Mouse (Mus musculus): ENCODE data around the gene Coro1b. TPM values are rescaled to one million over a fixed set of nuclear protein-coding genes. Genes with fewer than 3 reads are reported as not detected.

Gene Coro1b
- total RNA-seq, 2 experiments from 2014 or later = 53.4 to 57.6 TPM

DNA sequence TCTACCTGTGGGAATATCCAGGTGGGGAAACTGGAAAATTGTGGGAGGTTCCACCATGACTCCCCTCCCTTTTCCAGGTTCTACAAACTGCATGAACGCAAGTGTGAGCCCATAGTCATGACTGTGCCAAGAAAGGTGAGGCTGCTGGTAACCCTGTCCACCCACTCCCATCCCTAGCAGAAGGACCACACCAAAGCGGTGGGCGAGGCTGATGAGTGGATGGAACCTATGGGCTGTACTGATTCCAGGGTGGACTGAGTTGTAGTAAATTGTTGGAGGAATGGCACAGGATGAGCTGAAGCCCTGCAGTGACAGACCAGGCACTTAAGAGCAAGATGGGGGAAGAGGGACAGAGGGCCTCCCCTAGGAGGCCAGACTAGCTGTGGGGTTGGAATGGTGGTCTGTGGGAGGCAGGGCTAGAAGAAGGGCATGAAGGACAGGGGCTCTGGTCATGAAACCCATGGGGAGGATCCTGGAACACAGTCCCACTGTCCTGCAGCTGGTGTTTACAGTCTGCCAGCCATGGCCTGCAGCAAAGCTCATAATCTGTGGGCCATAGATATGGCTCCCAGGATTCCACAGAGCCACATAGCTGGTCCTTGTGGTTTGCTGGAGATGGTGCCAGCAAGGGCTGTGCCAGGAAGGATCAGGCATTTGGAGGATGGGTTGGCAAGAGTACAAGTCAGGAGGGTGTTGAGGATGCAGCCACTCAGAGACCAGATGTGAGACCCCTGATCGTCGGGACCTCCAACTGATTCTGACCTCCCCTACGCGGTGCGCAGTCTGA is 4.2 kb downstream of the Coro1b start:
- intact Hi-C loops (cut with DNase I) = no loop called here
- no peak for DNase-seq (ENCODE audit: low spot score)

DNA sequence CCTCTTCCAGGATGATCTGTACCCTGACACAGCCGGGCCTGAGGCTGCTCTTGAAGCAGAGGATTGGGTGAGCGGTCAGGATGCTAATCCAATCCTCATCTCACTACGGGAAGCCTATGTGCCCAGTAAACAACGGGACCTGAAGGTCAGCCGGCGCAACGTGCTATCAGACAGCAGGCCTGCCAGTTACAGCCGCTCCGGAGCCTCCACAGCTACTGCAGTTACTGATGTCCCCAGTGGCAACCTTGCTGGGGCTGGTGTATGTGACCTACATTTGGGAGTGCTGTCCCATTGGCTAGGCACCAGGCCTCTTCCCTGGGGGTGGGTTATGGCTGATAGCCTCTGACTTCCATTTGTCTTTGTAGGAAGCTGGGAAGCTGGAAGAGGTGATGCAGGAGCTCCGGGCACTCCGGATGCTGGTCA is 4.8 kb downstream of the Coro1b start, which contains the start of gene Ptprcap:
Gene Ptprcap, plus strand, starts transcription at position 373 of the 423 bp plus-strand sequence.
- no peak for DNase-seq (ENCODE audit: low spot score)

GRCm38 (mm10) chr19:4154437-4155222 is 6.2 kb downstream of the Coro1b start:
- intact Hi-C loops (cut with DNase I) = no loop called here
- no peak for DNase-seq (ENCODE audit: low spot score)

More for the DNA sequence above, 4.8 kb downstream of the Coro1b start, which contains the start of gene Ptprcap:
- intact Hi-C loops (cut with DNase I) = no loop called here

GRCm38 (mm10) chr19:4155223-4156072 is 7.0 kb downstream of the Coro1b start:
- DNase-seq (ENCODE audit: low spot score) = no peak
- intact Hi-C loops (cut with DNase I) = no loop called here

- intact Hi-C loops (cut with DNase I) = no loop called here
- DNase-seq (ENCODE audit: low spot score) = no peak
Observed at GRCm38 (mm10) chr19:4156073-4156579, 7.7 kb downstream of the Coro1b start.

DNA sequence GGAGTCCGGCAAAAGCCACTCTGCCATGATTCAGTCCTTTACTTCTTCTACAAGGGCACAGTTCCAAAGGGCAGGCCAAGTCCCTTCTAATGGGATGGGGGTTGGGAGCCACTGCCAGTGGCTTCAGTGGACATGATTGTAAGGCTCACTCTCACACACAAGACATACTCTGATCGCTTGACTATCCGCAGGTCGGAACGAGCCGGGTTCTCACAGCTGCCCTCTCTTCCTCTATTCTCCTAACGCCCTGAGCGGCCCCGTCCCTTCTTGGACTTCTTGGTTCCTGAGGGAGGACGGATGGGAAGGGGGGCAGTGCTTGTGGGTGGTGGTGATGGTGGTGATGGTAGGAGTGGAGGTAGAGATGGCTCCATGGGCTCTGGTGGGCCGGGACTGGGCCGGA is 8.4 kb downstream of the Coro1b start:
- DNase-seq (ENCODE audit: low spot score) = no peak
- intact Hi-C loops (cut with DNase I) = no loop called here

GRCm38 (mm10) chr19:4159049-4159448 is 10.6 kb downstream of the Coro1b start:
- intact Hi-C loops (cut with DNase I) = no loop called here
- DNase-seq (ENCODE audit: low spot score) = no peak

DNA sequence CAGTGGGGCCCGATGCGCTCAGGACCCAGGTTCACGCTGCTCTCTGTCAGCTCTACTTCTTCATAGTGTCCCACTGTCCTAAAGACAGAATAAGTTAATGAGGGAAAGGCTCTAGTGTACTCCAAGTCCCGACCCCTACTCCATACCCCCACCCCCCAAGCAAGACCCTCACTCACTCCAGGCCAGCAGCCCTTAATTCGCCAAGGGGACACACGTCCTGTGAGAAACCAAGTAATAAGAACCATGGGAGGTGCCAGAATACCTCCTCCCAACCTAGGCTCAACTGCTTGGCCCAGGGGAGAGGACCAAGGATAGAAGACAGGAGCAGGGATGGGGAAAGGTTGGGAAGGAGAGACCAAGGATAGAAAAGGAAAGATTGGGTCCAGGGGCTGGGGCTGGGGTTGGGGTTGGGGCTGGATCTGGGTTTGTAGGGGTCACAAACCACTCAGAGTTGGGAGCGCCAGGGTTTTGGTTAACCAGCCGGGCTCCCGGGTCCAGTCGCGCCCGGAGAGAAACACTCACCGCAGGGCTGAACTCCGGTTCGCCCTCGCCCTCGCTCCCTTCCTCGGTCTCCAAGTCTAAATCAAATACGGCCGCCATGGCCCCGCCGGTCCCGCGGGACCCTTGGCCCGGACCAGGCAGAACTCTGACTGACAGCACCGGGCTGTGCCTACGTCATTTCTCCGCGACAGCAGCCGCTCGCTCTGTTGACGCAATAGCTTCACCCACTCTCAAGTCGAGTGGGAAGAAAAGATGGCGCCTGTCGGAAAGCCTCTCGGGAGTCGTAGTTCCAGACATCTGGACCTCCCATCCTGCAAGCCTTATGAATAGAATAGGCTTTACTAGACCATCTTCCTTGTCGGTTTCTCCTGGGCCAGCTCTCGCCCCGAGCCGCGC is 14.5 kb downstream of the Coro1b start, which contains the start of gene Rps6kb2:
Gene Rps6kb2, minus strand, starts transcription at position 709 of the 897 bp plus-strand sequence.
- intact Hi-C loops (cut with DNase I) = loop anchor here (2.0 kb wide), 1 partner anchor 36 kb away; no protein-coding TSS in a partner anchor
- peak; percentile 93 for DNase-seq (ENCODE audit: low spot score)

DNA sequence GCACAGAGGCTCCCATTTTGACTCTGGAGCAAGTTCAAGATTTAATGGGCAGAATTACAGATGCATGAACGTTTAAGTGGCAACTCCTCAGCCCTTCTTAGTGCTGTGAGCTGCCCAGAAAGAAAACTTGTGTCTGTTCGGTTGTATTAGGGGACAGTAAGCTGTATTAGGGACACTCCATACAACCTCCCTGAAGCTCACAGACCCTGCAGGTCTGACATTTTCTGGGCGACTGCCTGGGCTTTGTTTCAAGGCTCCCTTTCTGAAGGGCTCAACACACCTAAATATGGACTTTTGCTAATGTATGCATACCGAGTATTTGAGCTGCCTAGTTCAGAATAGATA is 15.1 kb downstream of the Coro1b start:
- no peak for DNase-seq (ENCODE audit: low spot score)
- intact Hi-C loops (cut with DNase I) = loop anchor here (2.0 kb wide), 1 partner anchor 37 kb away; no protein-coding TSS in a partner anchor

DNA sequence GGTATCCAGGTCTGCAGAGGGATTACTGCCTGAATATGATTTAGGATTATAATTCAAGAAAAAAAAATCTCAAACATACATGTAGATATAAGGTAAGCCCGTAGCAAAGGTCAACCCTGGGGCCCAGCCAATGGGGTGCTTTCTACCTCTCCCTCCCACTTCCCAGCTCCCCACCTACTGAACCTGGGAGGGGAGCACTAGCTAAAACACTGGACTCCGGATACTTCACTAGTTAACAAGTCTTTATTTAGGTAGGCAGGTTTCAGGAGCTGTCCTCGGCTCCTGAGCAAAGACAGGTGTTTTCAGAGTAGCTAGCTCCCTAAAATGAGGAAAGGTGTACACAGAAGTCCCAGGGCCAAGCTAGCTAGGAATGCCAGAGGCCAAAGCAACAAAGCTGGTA is 15.7 kb downstream of the Coro1b start:
- intact Hi-C loops (cut with DNase I) = no loop called here
- no peak for DNase-seq (ENCODE audit: low spot score)

DNA sequence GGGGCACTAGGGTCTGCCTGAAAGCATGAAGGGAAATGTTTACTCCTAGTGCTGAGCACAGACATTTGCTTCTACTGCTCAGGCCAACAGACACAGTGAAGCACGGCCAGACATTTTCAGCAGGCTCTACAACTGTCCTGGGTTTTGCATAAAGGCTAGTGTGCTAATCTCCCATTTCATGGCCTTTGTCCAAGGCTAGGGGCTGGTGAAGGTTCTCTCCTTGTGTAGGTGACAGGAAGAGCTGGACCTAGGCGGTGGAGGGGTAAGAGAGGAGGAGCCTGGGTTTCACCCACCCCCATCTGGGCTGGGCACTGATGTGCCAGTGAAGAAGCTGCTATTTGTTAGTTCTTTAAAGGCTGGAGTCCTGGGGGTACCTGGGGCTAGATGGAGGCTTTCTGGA is 16.3 kb downstream of the Coro1b start:
- intact Hi-C loops (cut with DNase I) = loop anchor here (5.0 kb wide), 1 partner anchor 38 kb away; the partner anchor contains the start of gene Rad9a
- no peak for DNase-seq (ENCODE audit: low spot score)

DNA sequence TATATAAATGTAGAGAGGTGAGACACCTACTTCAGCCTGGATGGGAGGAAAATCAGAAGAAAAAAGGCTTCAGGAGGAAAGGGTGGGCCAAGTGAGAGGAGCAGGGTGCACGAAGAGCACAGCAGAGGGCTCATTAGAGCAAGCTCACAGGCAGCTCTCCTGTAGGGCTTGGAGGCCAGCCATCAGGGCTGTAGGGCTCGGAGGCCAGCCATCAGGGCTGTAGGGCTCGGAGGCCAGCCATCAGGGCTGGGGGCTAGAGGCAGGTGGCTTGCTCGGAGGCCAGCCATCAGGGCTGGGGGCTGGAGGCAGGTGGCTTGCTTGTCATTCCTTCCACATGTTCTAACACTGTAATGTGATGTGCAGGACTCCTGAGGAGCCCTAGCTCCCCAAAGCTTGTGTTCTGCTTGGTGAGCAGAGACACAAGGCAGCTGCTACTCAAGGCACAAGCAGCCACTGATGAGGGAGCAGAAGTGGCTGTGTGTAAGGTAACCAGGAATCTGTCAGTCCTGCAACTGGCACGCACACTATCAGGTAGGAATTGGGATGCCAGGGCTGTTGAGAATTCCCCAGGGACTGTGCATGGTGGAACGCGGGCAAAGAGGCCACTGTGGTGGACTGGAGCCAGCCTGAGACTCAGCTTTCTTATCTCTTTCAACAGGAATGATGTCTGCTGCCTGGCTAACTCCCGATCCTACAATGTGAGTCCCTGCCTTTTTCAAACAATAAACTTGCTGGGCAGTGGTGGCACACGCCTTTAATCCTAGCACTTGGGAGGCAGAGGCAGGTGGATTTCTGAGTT is 18.5 kb downstream of the Coro1b start:
- intact Hi-C loops (cut with DNase I) = loop anchor here (5.0 kb wide), 1 partner anchor 35 kb away; the partner anchor contains the start of gene Rad9a
- no peak for DNase-seq (ENCODE audit: low spot score)

- intact Hi-C loops (cut with DNase I) = loop anchor here (5.0 kb wide), 1 partner anchor 33 kb away; the partner anchor contains the start of gene Rad9a
- DNase-seq (ENCODE audit: low spot score) = peak; percentile 99
Observed at GRCm38 (mm10) chr19:4169378-4169784, 21.0 kb downstream of the Coro1b start.

- no peak for DNase-seq (ENCODE audit: low spot score)
- intact Hi-C loops (cut with DNase I) = loop anchor here (5.0 kb wide), 1 partner anchor 32 kb away; the partner anchor contains the start of gene Rad9a
Observed at GRCm38 (mm10) chr19:4169810-4170209, 21.4 kb downstream of the Coro1b start.

DNA sequence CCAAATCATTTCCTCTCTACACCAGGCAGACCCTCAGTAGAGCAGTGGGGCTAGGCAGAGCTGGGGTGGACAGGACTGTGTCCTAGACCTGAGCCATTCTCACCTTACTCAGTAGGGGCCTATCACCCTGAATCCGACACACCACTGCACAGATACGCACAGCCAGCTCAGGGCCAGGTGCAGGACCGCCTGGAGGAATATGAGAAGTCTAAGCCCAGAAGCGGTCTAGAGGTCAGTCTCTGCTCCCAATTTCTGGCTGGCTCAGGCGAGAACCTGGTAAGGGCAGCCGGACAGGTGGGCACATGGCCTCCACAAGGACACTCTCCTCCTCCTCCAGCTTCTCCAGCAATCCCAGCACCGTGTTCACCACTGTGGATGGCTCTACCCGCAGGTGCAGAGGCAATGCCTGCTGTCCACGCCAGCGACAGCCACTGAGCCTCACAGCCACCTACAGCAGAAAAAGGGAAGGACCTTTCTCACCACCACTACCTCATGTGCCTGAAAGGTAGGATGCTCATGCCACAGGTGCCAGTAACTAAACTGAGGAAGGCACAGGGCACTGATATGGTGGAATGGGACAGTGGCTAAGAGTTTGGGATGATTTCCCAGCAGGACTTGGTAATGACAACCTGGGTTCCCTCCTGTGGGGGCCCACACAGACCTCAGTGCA is 22.4 kb downstream of the Coro1b start:
- intact Hi-C loops (cut with DNase I) = no loop called here
- no peak for DNase-seq (ENCODE audit: low spot score)

DNA sequence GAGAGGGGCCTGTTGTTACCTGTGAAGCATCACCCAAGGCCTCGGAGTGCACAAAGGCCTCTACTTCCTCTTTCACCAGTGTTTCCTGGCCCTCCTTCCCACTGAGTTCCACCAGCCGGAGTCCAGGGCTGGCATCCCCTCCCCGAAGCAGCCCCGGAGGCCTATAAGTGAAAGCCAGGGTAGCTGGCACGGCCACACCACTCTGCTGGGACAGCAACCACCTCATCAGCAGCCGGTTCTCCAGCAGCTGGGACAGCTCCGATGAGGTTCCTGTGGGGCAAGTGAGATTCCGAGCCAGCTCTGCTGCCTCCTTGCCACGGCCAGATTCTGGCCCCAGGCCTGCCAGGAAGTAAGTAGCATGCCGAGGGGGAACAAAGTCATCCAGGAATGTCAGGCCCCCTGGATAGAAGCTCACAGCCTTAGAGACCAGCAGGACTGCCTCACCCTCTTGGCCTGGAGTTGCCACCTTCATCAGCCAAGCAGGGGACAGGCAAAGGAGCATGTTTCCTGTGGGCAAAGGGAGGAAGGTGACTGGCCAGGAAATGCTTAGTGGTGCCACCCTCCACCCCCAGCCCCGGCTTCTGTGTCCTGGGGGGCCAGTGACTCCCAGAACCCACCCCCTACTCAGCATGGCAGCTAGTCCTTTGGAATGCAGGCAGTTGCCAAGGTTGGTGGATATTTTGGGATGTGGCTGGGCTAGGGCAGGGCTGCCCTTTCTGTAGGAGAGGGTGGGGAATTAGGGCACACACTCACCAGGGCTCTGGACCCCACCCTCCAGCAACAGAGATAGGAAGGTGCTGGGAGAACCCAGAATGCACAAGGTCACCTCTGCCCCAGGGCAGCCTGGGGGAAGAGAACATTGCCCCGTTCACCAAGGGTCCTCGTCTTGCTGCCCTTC is 23.2 kb downstream of the Coro1b start:
- intact Hi-C loops (cut with DNase I) = loop anchor here (2.0 kb wide), 1 partner anchor 15 kb away; no protein-coding TSS in a partner anchor
- DNase-seq (ENCODE audit: low spot score) = no peak

Measured in heart, postnatal 25 days (tissue).